Mouse (Mus musculus) forebrain, embryonic 12.5 days (tissue): ENCODE results near the gene Naa35. TPM values are rescaled to one million over a fixed set of nuclear protein-coding genes. Genes with fewer than 3 reads are reported as not detected.

ENCODE experiments used
- ATAC-seq: fragments of 200-750 bp; cut with Nextera tagmentation; 2 replicates; pipeline ENCODE4 v1.8.0; 2017; ENCODE audit warnings: moderate TSS enrichment; ENCODE audit not compliant: low FRiP score
- H3K27ac ChIP-seq: fragments of 300-500 bp; sonication (generic); 2 replicates; pipeline ENCODE4 v1.5.1; 2016; ENCODE audit warnings: mild to moderate bottlenecking
- H3K27me3 ChIP-seq: fragments of 300-500 bp; sonication (generic); 2 replicates; pipeline ENCODE4 v1.6.1; 2016; ENCODE audit warnings: mild to moderate bottlenecking
- H3K36me3 ChIP-seq: fragments of 300-500 bp; sonication (generic); replicated peaks from 2 replicates; pipeline ENCODE4 v1.6.1; 2016; ENCODE audit warnings: mild to moderate bottlenecking
- H3K4me1 ChIP-seq: fragments of 300-500 bp; sonication (generic); 2 replicates; pipeline ENCODE4 v1.6.1; 2016
- H3K4me2 ChIP-seq: fragments of 300-500 bp; sonication (generic); 2 replicates; pipeline ENCODE4 v1.6.1; 2016; ENCODE audit warnings: mild to moderate bottlenecking, moderate library complexity
- H3K4me3 ChIP-seq: fragments of 300-500 bp; sonication (generic); replicated peaks from 2 replicates; pipeline ENCODE4 v1.5.1; 2016; ENCODE audit warnings: mild to moderate bottlenecking
- H3K9ac ChIP-seq: fragments of 300-500 bp; sonication (generic); 2 replicates; pipeline ENCODE4 v1.6.1; 2016; ENCODE audit warnings: mild to moderate bottlenecking
- H3K9me3 ChIP-seq: fragments of 300-500 bp; sonication (generic); 2 replicates; pipeline ENCODE4 v1.6.1; 2016
- WGBS: fragments of 180-500 bp; shearing (Covaris S2); methylation state at CpG from one replicate; pipeline ENCODE4 v1.1.7; 2016; 5-methylcytosine and 5-hydroxymethylcytosine counted together
- polyA plus RNA-seq: library from polyadenylated mRNA; unstranded; fragments of >200 nt; fragmentation: Nextera tagmentation; extraction: Ambion mirVana; gene quantifications from 2 replicates; pipeline ENCODE4 v1.2.1, GENCODE M21; 2016

The Naa35 gene
- polyA plus RNA-seq, 1 experiment from 2014 or later, result 151 TPM

- WGBS, result 92% methylated on average over 8 of the region's 8 CpGs
- no peaks in the 10 kb centered on the region for H3K9me3 ChIP-seq
- H3K4me2 ChIP-seq, result no peak overlapping the region
- H3K27ac ChIP-seq, result 0 out of 2 replicates have a peak overlapping the region, but pooled peaks have one; percentile 19
- peaks cover 84% of the 10 kb centered on the region for H3K36me3 ChIP-seq
- peaks cover 18% of the 10 kb centered on the region for H3K4me1 ChIP-seq
- H3K27me3 ChIP-seq, result no peaks in the 10 kb centered on the region
- no peak for ATAC-seq
- H3K9ac ChIP-seq, result no peak overlapping the region
- no peak overlapping the region for H3K4me3 ChIP-seq
These were observed 76.3 kb downstream of the Naa35 start for GRCm38 (mm10) chr13:59661387-59661786.

GRCm38 (mm10) chr13:59661966-59662365 lies 76.9 kb downstream of the Naa35 start:
- Histone ChIP-seq H3K36me3 (peaks cover 89% of the 10 kb centered on the region), H3K4me3 (no peak overlapping the region), H3K9me3 (no peaks in the 10 kb centered on the region), H3K4me1 (peaks cover 12% of the 10 kb centered on the region), H3K27ac (no peak overlapping the region), H3K4me2 (no peak overlapping the region), H3K9ac (no peak overlapping the region), H3K27me3 (no peaks in the 10 kb centered on the region)
- ATAC-seq, result no peak
- WGBS, result 98% methylated on average over 12 of the region's 12 CpGs

DNA sequence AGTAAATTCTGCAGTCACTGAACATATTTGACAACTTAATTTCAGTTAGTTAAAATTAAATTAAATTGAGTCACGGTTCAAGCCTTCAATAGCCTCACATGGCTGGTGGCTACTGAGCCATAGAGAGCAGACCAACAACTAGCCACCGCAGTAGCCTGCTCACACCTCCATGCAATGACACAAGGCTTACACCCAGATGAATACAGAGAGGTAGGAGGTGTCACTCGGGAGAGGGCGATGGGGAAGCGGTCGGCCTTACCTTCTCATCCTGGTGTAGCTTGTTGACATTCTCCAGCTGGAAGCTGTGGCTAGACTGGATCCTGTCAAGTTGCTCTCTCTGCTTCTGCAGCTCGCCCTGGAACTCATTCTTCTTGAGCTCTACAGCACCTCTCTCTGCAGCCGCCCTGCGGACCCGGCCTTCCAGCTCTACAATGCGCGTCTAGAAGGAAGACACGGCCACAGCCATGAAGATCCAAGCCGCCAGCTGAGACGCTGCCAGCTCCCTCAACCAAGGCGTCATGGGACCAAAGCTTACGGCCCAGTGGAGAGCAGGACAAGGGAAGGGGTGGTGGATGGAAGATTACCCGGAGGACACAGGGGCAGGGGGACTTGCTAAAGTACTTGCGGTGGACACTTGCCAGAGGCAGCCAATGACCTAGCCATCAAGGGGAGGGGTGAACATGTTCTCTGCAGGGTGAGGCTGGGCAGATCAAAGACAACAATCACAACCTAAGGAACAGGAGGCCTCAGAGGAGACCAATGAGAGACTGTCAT lies 79.1 kb downstream of the Naa35 start:
- no peak overlapping the region for H3K9ac ChIP-seq
- no peaks in the 10 kb centered on the region for H3K9me3 ChIP-seq
- H3K4me2 ChIP-seq, result no peak overlapping the region
- H3K36me3 ChIP-seq, result peaks cover 82% of the 10 kb centered on the region
- H3K4me1 ChIP-seq, result no peaks in the 10 kb centered on the region; the same call in 1 of the 2 replicates
- no peak overlapping the region for H3K4me3 ChIP-seq
- no peaks in the 10 kb centered on the region for H3K27me3 ChIP-seq
- no peak for ATAC-seq
- no peak overlapping the region for H3K27ac ChIP-seq
- 93% methylated on average over 19 of the region's 19 CpGs for WGBS

GRCm38 (mm10) chr13:59667763-59668162 lies 82.7 kb downstream of the Naa35 start:
- H3K36me3 ChIP-seq, result peaks cover 49% of the 10 kb centered on the region
- no peak overlapping the region for H3K4me2 ChIP-seq
- 89% methylated on average over 5 of the region's 5 CpGs for WGBS
- no peak overlapping the region for H3K27ac ChIP-seq
- no peaks in the 10 kb centered on the region for H3K27me3 ChIP-seq
- H3K9ac ChIP-seq, result no peak overlapping the region
- H3K4me1 ChIP-seq, result peaks cover 12% of the 10 kb centered on the region
- H3K9me3 ChIP-seq, result no peaks in the 10 kb centered on the region
- no peak overlapping the region for H3K4me3 ChIP-seq
- ATAC-seq, result no peak

DNA sequence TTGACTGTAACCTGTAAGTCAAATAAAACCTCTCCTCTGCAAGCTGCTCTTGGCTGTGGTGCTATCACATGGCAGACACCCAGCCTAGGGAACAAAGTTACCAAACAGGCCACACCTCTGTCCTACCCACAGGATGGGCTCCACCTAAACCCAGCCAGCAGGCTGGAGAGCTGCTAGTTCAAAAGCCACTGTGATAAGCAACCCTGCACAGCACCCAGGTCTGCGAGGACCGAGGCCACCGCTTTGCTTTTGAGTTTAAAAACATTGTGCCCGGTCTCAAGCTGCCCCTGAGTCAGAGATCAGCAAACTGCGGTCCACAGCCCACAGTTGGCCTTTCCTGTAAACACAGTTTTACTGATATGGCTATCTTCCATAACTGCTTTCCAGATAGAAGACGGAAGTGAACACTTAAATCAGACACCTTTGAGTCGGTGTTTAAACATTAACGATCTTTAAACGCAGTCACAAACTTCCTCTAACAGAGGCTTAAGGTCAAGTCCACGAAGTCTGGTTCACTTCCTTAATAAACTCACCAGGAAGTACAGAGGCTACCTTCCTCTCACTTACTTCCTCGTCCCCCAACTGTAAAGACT lies 83.5 kb downstream of the Naa35 start:
- WGBS, result 84% methylated on average over 11 of the region's 11 CpGs
- ATAC-seq, result no peak
- no peak overlapping the region for H3K4me3 ChIP-seq
- H3K4me1 ChIP-seq, result peaks cover 17% of the 10 kb centered on the region
- H3K27me3 ChIP-seq, result no peaks in the 10 kb centered on the region
- H3K9ac ChIP-seq, result no peak overlapping the region
- H3K27ac ChIP-seq, result no peak overlapping the region
- peaks cover 41% of the 10 kb centered on the region for H3K36me3 ChIP-seq
- H3K4me2 ChIP-seq, result no peak overlapping the region
- H3K9me3 ChIP-seq, result no peaks in the 10 kb centered on the region

DNA sequence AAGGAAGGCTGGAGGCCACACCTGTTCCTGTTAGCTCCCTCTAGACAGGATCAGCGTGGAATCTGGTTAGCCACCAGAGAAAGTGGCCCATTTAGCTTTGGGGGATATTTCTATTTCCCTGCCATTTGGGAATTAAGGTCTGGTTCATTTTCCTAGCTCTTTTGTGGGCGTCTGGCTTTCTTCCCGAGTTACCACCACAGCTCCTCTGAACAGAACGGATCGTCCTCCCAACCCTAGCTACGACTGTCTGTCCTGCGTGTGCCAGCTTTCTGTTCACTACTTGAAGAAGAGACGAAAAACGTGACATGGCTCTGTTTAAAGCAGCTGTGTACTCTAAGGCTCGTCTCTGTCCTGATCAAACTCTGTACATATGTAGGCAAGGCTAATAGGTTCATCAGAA lies 84.9 kb downstream of the Naa35 start:
- peaks cover 28% of the 10 kb centered on the region for H3K36me3 ChIP-seq
- no peak overlapping the region for H3K9ac ChIP-seq
- no peak overlapping the region for H3K4me3 ChIP-seq
- WGBS, result 93% methylated on average over 10 of the region's 10 CpGs
- no peaks in the 10 kb centered on the region for H3K27me3 ChIP-seq
- no peak for ATAC-seq
- H3K27ac ChIP-seq, result no peak overlapping the region
- H3K9me3 ChIP-seq, result no peaks in the 10 kb centered on the region
- H3K4me2 ChIP-seq, result no peak overlapping the region
- H3K4me1 ChIP-seq, result peaks cover 23% of the 10 kb centered on the region

DNA sequence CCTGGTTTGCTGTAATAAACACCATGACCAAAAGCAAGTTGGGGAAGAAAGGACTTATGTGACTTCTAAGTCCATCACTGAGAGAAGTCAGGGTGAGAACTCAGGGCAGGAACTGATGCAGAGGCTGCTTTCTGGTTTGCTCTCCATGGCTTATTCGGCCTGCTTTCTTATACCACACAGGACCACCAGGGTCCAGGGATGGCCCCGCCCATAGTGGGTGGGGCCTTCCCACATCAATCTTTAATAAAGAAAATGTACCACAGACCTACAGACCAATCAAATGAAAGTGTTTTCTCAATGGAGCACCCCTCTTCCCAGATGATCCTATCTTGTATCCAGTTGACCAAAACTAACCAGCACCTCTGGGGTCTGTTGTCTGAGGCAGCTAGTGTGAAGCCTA lies 86.5 kb downstream of the Naa35 start:
- 0 out of 2 replicates have a peak, but pooled peaks have one; percentile 33 for ATAC-seq
- Histone ChIP-seq H3K9me3 (no peaks in the 10 kb centered on the region), H3K27me3 (no peaks in the 10 kb centered on the region), H3K4me2 (no peak overlapping the region), H3K4me3 (no peak overlapping the region), H3K9ac (no peak overlapping the region), H3K27ac (no peak overlapping the region), H3K4me1 (peaks cover 23% of the 10 kb centered on the region), H3K36me3 (peaks cover 13% of the 10 kb centered on the region)
- 64% methylated on average over 2 of the region's 2 CpGs for WGBS

DNA sequence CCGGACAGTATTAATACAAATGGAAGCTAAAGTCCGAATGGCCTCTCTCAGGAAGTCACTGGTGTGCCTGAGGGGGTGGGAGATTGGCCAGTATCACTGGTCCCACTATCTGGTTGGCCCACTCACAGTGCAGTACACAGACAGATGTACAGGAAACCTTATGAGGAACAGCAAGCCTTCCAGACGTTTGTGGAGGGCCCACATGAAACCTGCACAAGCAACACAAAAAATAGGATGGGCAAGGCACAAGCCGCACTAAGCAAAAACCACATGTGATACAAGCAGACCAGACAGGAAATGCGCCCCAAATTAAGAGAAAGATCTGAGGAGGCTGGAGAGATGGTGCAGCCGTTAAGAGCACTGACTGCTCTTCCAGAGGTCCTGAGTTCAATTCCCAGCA lies 87.2 kb downstream of the Naa35 start:
- Histone ChIP-seq H3K9me3 (no peaks in the 10 kb centered on the region), H3K36me3 (peaks cover 7% of the 10 kb centered on the region; the same call in 1 of the 2 replicates), H3K9ac (no peak overlapping the region), H3K4me1 (peaks cover 23% of the 10 kb centered on the region), H3K27me3 (no peaks in the 10 kb centered on the region), H3K4me2 (no peak overlapping the region), H3K27ac (peak overlapping the region; percentile 36; the same call in 1 of the 2 replicates), H3K4me3 (no peak overlapping the region)
- 82% methylated on average over 6 of the region's 6 CpGs for WGBS
- no peak for ATAC-seq

GRCm38 (mm10) chr13:59673597-59673996 lies 88.5 kb downstream of the Naa35 start:
- no peaks in the 10 kb centered on the region for H3K27me3 ChIP-seq
- H3K9ac ChIP-seq, result peak overlapping the region; percentile 57
- H3K27ac ChIP-seq, result peak overlapping the region; percentile 57; the same call in 1 of the 2 replicates
- peak overlapping the region; percentile 64 for H3K4me2 ChIP-seq
- 17% methylated on average over 7 of the region's 7 CpGs for WGBS
- no peaks in the 10 kb centered on the region for H3K9me3 ChIP-seq
- peak overlapping the region; percentile 75 for H3K4me3 ChIP-seq
- peaks cover 3% of the 10 kb centered on the region; the same call in 1 of the 2 replicates for H3K36me3 ChIP-seq
- no peak for ATAC-seq
- peaks cover 23% of the 10 kb centered on the region for H3K4me1 ChIP-seq

- Histone ChIP-seq H3K27me3 (no peaks in the 10 kb centered on the region), H3K4me1 (peaks cover 23% of the 10 kb centered on the region), H3K9me3 (no peaks in the 10 kb centered on the region), H3K36me3 (peaks cover 3% of the 10 kb centered on the region; the same call in 1 of the 2 replicates), H3K9ac (peak overlapping the region; percentile 90), H3K4me2 (peak overlapping the region; percentile 64), H3K4me3 (peak overlapping the region; percentile 75), H3K27ac (peak overlapping the region; percentile 88)
- 0% methylated on average over 3 of the region's 3 CpGs for WGBS
- ATAC-seq, result peak; percentile 49; the same call in 1 of the 2 replicates
These were observed 89.2 kb downstream of the Naa35 start for GRCm38 (mm10) chr13:59674215-59674614.

GRCm38 (mm10) chr13:59674761-59675150 lies 89.7 kb downstream of the Naa35 start:
- H3K27me3 ChIP-seq, result no peaks in the 10 kb centered on the region
- ATAC-seq, result no peak
- under 1% methylated on average over 13 of the region's 13 CpGs for WGBS
- no peaks in the 10 kb centered on the region; the same call in 1 of the 2 replicates for H3K36me3 ChIP-seq
- H3K4me1 ChIP-seq, result peaks cover 23% of the 10 kb centered on the region
- peak overlapping the region; percentile 90 for H3K9ac ChIP-seq
- peak overlapping the region; percentile 88 for H3K27ac ChIP-seq
- H3K4me3 ChIP-seq, result peak overlapping the region; percentile 75
- H3K9me3 ChIP-seq, result no peaks in the 10 kb centered on the region
- peak overlapping the region; percentile 64 for H3K4me2 ChIP-seq

- H3K4me2 ChIP-seq, result peak within 1 kb of the TSS; percentile 64
- H3K9me3 ChIP-seq, result no peaks in the 10 kb centered on the region
- peak within 1 kb of the TSS; percentile 90 for H3K9ac ChIP-seq
- WGBS, result under 1% methylated on average over 58 of the region's 61 CpGs
- ATAC-seq, result peak; percentile 85
- no peaks in the 10 kb centered on the region; the same call in 1 of the 2 replicates for H3K36me3 ChIP-seq
- peak within 1 kb of the TSS; percentile 75 for H3K4me3 ChIP-seq
- H3K27me3 ChIP-seq, result no peaks in the 10 kb centered on the region
- peaks cover 23% of the 10 kb centered on the region for H3K4me1 ChIP-seq
- peak within 1 kb of the TSS; percentile 88 for H3K27ac ChIP-seq
These were observed 90.3 kb downstream of the Naa35 start, which contains the start of gene Golm1 for GRCm38 (mm10) chr13:59675151-59676011. Golm1 (minus strand) TSS chr13:59675811.
